Mouse (Mus musculus) liver, adult 2 months (tissue): ENCODE results near the gene Insm1. TPM values are rescaled to one million over a fixed set of nuclear protein-coding genes. Genes with fewer than 3 reads are reported as not detected.

Experiments used
- DNase-seq: peaks from one replicate; pipeline ENCODE4 v3.0.0-alpha.2; 2011; ENCODE audit warnings: low read depth, low spot score; ENCODE audit errors: extremely low read depth
- H3K27ac ChIP-seq: fragments of 200-500 bp; replicated peaks from 2 replicates; pipeline ENCODE4 v1.5.1; 2012; ENCODE audit warnings: low read depth, mild to moderate bottlenecking, control low read depth, inconsistent platforms, low read length; ENCODE audit not compliant: insufficient read depth
- H3K27me3 ChIP-seq: fragments of 200-500 bp; 2 replicates; pipeline ENCODE4 v1.6.1; 2012; ENCODE audit warnings: mild to moderate bottlenecking, moderate library complexity, low read length, inconsistent platforms; ENCODE audit not compliant: control insufficient read depth, insufficient read depth
- H3K36me3 ChIP-seq: fragments of 200-500 bp; 2 replicates; pipeline ENCODE4 v1.6.1; 2012; ENCODE audit warnings: low read length, inconsistent platforms; ENCODE audit not compliant: control insufficient read depth, insufficient read depth
- H3K4me1 ChIP-seq: fragments of 200-500 bp; 2 replicates; pipeline ENCODE4 v1.6.1; 2011; ENCODE audit warnings: low read length; ENCODE audit not compliant: control insufficient read depth, insufficient read depth
- H3K4me3 ChIP-seq: fragments of 200-500 bp; 2 replicates; pipeline ENCODE4 v1.5.1; 2011; ENCODE audit warnings: low read depth, mild to moderate bottlenecking, control low read depth, low read length, moderate library complexity; ENCODE audit not compliant: insufficient read depth
- H3K79me2 ChIP-seq: fragments of 200-500 bp; 2 replicates; pipeline ENCODE4 v1.6.1; 2012; ENCODE audit warnings: inconsistent platforms, mild to moderate bottlenecking, low read length, moderate library complexity; ENCODE audit not compliant: control insufficient read depth, insufficient read depth
- H3K9ac ChIP-seq: fragments of 200-500 bp; 2 replicates; pipeline ENCODE4 v1.6.1; 2012; ENCODE audit warnings: low read depth, mild to moderate bottlenecking, control low read depth, inconsistent platforms, low read length
- CTCF ChIP-seq: fragments of 200-500 bp; IDR thresholded peaks from 2 replicates; pipeline ENCODE4 v1.5.1; 2011; ENCODE audit warnings: low read depth, low read length, control low read depth
- POLR2A ChIP-seq: fragments of 200-500 bp; IDR thresholded peaks from 2 replicates; pipeline ENCODE4 v1.6.1; 2011; ENCODE audit warnings: low read length, control low read depth; ENCODE audit not compliant: insufficient read depth; ENCODE audit errors: extremely low read depth
- WGBS: fragments of 180-500 bp; shearing (Covaris S2); methylation state at CpG from one replicate; pipeline ENCODE4 v1.1.7; 2018; 5-methylcytosine and 5-hydroxymethylcytosine counted together
- polyA plus RNA-seq: library from polyadenylated mRNA; depleted of rRNA; stranded (reverse); fragments of >200 nt; gene quantifications from 2 replicates; pipeline ENCODE4 v1.2.3, GENCODE M21; 2012
- total RNA-seq: library from RNA; depleted of rRNA; stranded (reverse); fragments of >200 nt; gene quantifications from 2 replicates; pipeline ENCODE4 v1.2.3, GENCODE M21; 2014

Gene Insm1
- total and polyA plus RNA-seq, 2 experiments = 0.04 TPM; not detected in 1

GRCm38 (mm10) chr2:146218161-146218691 lies 3.5 kb upstream of the Insm1 start:
- H3K36me3 ChIP-seq = no peaks in the 10 kb centered on the region
- no peak overlapping the region for H3K4me3 ChIP-seq
- DNase-seq = no peak
- no peak overlapping the region for H3K27ac ChIP-seq
- 2% methylated on average over 40 of the region's 40 CpGs for WGBS
- H3K9ac ChIP-seq = no peak overlapping the region
- H3K27me3 ChIP-seq = peaks cover 53% of the 10 kb centered on the region
- TF ChIP-seq CTCF (no peak), POLR2A (no peak)
- 0 out of 2 replicates have a peak, but pooled peaks cover 3% of the 10 kb centered on the region for H3K4me1 ChIP-seq
- no peaks in the 10 kb centered on the region for H3K79me2 ChIP-seq

GRCm38 (mm10) chr2:146218881-146219535 lies 2.7 kb upstream of the Insm1 start:
- Histone ChIP-seq H3K27ac (no peak overlapping the region), H3K4me1 (0 out of 2 replicates have a peak, but pooled peaks cover 3% of the 10 kb centered on the region), H3K27me3 (peaks cover 61% of the 10 kb centered on the region), H3K9ac (no peak overlapping the region), H3K79me2 (no peaks in the 10 kb centered on the region), H3K4me3 (no peak overlapping the region), H3K36me3 (no peaks in the 10 kb centered on the region)
- no peak for TF ChIP-seq POLR2A
- DNase-seq = no peak
- 6% methylated on average over 19 of the region's 19 CpGs for whole genome bisulfite sequencing

- Histone ChIP-seq H3K36me3 (no peaks in the 10 kb centered on the region), H3K27ac (no peak overlapping the region), H3K4me3 (no peak overlapping the region), H3K79me2 (no peaks in the 10 kb centered on the region), H3K9ac (no peak overlapping the region), H3K4me1 (0 out of 2 replicates have a peak, but pooled peaks cover 3% of the 10 kb centered on the region), H3K27me3 (peaks cover 61% of the 10 kb centered on the region)
- no peak for DNase-seq
- 26% methylated on average over 11 of the region's 11 CpGs for WGBS
- TF ChIP-seq CTCF (no peak), POLR2A (no peak)
Measured at GRCm38 (mm10) chr2:146219791-146220190, 1.9 kb upstream of the Insm1 start.

- Histone ChIP-seq H3K79me2 (no peaks in the 10 kb centered on the region), H3K36me3 (no peaks in the 10 kb centered on the region), H3K27ac (no peak overlapping the region), H3K27me3 (peaks cover 61% of the 10 kb centered on the region), H3K4me3 (no peak overlapping the region), H3K9ac (no peak overlapping the region), H3K4me1 (0 out of 2 replicates have a peak, but pooled peaks cover 3% of the 10 kb centered on the region)
- TF ChIP-seq CTCF (no peak), POLR2A (no peak)
- WGBS = 8% methylated on average over 24 of the region's 24 CpGs
- no peak for DNase-seq
Measured at GRCm38 (mm10) chr2:146220591-146221075, 1.1 kb upstream of the Insm1 start.

- Histone ChIP-seq H3K4me3 (peak overlapping the region; percentile 29; the same call in 1 of the 2 replicates), H3K9ac (no peak overlapping the region), H3K36me3 (no peaks in the 10 kb centered on the region), H3K79me2 (no peaks in the 10 kb centered on the region), H3K27me3 (peaks cover 60% of the 10 kb centered on the region), H3K4me1 (0 out of 2 replicates have a peak, but pooled peaks cover 3% of the 10 kb centered on the region), H3K27ac (no peak overlapping the region)
- DNase-seq = no peak
- 2% methylated on average over 43 of the region's 44 CpGs for WGBS
- TF ChIP-seq CTCF (no peak), POLR2A (no peak)
Measured at GRCm38 (mm10) chr2:146221929-146222278, 183 bp downstream of the Insm1 start.
